Mouse (Mus musculus): ENCODE data around the gene Jmjd8.
A peak's percentile ranks its signal among the peaks of the same experiment; 100 is the strongest.
"Not testable (repeated sequence)": the region's sequence is repeated elsewhere in the genome, so short reads cannot be mapped to it uniquely, and the experiment has no call there.

Jmjd8 gene

DNA sequence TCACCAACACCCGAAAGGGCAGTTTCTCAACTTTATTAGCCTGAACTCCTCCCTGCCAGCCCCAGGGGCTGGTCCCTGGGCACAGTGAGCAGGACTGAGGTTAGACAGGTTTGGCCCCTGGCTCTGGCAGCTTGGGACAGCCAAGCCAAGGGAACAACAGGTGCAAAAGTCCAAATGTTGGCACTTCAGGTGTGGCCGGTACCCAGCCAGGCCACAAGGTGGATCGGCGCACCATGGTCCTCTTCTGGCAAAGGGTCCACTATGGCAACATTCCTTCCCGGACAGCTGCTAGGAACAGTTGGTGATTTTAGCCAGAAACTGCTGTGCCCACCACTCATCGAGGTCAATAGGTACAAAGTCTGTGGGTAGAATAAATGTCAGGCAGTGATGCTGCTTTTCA, 35.0 kb downstream of the Jmjd8 start:
- DNase-seq (ENCODE audit: low spot score): no peak

DNA sequence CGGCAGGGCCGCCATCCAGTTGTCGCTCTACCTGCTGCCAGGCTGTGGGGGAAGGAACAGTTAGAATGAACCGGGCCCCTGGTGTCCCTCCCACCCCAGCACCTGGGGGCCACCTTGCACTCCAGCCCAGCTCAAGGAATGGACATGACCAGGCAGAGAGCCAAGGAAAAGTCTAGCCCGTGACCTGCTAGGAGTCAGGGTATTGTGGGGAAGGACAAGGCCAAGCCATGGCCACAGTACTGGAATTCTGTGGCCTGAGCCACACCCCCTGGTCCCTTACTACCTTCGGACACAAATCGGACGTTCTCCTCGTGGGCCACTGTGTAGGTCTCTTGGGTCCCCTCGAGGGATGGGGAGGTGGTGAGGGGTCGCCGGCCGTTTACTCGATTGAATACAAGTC, 35.6 kb downstream of the Jmjd8 start:
- DNase-seq (ENCODE audit: low spot score): no peak

DNA sequence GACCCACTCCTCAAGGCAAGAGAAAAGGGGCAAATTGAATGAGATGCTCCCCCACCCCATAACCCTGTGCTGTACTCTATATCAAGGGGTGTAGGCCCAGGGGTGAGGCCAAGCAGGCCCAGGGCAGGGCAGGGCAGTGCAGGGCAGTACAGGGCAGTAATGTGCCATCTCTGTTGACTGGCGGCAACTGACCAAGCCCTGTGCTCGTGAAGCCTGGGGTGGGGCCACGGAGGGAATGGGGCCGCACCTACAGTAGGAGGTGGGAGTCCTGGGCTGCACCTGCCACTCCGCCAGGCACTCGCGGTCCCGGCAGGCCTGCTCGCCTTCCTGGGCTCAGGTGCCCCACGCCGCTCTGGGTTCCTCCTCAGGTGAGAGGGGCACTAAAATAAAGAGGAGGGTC, 36.6 kb downstream of the Jmjd8 start:
- DNase-seq (ENCODE audit: low spot score): no peak

DNA sequence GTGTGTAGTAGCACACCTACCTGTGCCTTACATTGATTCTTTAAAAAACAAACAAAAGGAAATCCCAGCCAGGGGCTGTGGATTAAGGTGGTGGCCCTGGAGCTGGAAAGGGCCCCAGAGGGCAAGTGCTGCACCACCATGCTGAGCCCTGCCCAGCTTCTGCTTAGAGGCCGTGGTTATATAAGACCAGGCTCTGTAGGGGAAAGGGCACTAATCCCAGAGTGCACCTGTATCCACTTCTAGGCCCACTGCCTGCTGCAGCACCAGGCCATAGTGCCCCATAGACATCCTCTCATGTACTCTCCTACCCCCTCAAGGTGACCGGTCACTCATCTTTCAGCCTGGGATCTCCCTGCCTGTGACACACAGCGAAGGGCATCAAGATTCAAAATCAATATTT, 37.5 kb downstream of the Jmjd8 start:
- no peak for DNase-seq (ENCODE audit: low spot score)

DNA sequence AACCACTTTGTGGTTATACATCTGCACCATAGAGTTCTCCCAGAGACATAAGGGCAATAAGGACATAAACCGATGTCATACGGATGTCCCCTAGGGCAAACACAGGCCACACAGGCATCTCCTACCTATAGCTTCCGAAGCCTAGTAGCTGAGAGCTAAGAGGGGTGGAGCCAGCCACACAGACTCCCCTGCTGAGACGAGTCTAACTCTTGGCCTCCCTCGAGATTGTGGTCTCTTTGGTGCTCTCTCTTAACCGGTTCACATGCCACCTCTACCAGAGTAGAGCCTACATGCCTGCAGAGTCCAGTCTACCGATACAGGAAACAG, 38.8 kb downstream of the Jmjd8 start:
- DNase-seq (ENCODE audit: low spot score): no peak

DNA sequence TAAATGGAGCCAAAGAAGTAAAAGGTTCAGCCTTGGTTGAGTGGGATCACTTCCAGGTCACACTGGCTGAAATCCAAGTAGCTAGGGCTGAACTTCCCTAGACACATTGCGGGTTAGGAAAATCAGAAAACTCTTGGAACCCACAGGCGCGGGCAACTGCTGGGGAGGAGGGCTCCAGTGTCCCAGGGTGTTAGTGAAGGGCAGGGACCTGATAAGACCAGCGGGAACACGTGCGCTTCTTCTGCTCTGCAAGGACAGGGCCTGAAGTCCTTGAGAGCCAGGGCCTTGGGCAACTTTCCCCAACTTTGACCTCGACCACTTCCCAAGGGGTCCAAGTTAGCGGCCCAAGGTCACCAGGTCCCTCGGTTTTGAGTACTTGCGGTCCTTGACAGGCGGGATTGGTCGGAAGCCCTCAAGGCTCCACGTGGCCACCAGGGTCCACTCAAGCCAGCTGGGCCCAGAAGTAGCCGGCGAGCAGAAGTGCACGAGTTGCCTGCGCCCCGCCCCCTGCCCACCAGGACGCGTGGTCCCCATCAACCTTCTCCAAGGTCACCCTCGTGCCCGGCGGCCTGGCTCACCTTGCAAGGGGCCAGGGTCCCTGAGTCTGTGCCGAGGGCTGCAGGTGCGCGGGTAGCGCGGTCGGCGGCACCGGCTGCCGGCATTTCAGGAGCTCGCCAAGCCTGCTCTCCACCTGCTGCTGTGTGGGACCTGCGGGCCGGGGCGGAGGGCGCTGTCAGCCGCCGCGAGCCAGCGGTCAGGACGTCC, 39.4 kb downstream of the Jmjd8 start:
- DNase-seq (ENCODE audit: low spot score): no peak

DNA sequence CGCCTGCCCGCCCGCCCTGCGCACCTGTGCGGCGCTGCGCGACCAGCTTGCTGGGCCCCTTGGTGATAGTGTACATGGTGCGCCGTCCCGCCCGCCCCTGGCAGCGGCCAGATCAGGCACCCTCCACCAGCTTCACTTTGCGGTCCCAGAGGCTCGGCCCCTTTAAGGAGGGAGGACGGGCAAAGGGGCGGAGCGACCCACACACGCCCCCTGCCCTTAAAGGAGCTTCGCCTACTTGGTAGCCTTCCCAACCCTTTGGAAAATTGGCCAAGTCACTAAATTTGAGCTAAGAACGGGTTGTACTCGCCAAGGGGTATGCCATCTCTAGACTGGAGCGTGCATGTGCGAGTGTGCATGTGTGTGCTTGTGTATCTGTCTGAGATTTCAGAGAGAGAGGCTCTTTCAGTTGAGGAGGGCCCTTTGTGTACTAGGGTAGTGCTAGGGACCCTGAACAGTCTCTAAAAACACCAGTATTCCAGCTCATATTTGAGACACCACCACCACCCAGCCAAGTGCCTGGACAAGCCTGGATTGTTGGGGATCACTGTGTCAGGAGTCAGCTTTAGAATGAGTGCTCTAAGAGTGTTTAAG, 40.0 kb downstream of the Jmjd8 start, which contains the start of gene Mcrip2:
TSS of gene Mcrip2 (minus strand) at position 164 of the 591 bp plus-strand sequence.
- no peak for DNase-seq (ENCODE audit: low spot score)

DNA sequence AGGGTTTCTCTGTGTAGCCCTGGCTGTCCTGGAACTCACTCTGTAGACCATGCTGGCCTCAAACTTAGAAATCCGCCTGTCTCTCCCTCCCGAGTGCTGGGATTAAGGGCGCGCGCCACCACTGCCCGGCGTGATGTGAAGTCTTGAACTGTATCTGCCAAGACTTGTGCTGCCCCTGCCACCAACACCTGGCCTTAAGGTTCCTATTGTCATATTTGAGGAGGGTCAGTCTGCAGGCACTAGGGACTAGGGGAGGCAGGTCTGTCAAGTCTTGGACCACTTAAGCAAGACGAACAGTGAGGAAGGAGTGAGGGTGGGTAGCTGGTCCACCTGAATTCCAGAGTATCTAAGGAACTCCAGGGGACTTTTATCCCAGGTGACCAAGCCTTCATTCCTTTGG, 40.8 kb downstream of the Jmjd8 start:
- no peak for DNase-seq (ENCODE audit: low spot score)

DNA sequence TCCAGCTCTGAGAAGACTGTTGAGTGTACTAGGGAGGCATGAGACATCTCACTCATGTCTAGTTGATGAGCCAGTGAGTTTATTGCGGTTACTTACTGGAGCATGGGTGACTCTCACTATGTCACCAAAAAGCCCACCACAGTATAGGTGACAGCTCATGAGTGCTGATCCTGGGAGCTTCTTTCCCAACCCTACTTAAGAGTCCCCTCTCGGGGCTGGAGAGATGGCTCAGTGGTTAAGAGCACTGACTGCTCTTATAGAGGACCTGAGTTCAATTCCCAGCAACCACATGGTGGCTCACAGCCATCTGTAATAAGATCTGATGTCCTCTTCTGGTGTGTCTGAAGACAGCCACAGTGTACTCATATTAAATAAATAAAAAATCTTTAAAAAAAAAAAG, 41.3 kb downstream of the Jmjd8 start:
- DNase-seq (ENCODE audit: low spot score): no peak

DNA sequence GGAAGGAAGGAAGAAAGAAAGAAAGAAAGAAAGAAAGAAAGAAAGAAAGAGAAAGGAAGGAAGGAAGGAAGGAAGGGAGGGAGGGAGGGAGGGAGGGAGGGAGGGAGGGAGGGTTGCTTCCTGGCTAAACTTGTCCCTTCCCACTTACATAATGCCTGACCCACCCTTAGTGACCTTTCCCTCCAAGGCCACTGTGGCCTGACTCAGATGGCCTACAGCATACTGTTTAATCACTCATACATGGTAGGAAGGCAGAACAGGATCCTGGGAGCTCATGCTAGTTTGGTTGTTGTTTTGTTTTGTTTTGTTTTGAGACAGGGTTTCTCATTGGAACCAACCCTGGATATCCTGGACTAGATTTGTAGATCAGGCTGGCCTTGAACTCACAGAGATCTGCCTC, 42.9 kb downstream of the Jmjd8 start:
- not testable (repeated sequence) for DNase-seq (ENCODE audit: low spot score)

DNA sequence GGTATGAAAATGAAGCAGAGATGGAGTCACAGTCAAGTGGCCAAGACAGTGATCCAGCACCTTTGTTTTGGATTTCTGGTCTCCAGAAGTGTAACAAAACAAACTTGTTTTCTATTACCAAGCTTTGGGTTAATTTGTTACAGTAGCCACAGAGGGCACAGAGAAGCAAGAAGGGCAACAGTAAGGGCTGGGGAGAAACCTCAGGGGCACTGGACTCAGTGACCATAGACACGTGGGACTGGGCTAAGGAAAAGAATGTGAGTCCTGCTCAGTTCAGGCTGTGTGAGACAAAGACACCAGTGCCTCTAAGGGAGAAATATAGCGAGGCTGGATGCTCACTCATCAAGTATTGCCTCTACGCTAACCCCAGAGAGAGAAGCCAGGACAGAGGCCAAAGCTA, 44.0 kb downstream of the Jmjd8 start:
- DNase-seq (ENCODE audit: low spot score): no peak

DNA sequence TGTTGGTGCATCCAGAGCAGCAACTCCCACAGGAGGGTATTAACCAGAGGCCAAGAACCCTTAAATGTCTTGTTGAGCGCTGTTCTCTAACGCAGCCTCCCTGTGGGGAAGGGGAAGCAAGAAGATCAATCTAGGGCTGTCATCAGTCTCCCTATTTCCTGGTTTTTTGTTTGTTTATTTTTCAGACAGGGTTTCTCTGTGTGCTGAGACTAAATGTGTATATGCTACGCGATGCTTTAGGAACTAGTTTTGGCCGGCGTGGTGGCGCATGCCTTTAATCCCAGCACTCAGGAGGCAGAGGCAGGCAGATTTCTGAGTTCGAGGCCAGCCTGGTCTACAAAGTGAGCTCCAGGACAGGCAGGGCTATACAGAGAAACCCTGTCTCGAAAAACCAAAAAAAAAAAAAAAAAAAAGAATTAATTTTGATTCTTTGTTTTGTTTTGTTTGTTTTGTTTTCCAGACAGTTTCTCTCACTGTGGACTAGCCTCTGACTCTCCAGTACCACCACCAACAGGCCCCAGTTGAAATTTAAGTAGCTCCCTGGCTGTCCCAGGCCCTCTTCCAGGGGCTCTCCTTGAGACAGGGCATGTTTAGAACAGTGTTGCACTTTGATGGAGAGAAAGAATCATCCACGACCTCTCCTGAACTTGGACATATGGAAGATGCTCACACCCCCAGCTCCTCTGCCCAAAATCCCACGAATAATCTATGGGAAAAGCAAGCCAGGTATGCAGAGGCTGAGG, 44.9 kb downstream of the Jmjd8 start:
- no peak for DNase-seq (ENCODE audit: low spot score)

DNA sequence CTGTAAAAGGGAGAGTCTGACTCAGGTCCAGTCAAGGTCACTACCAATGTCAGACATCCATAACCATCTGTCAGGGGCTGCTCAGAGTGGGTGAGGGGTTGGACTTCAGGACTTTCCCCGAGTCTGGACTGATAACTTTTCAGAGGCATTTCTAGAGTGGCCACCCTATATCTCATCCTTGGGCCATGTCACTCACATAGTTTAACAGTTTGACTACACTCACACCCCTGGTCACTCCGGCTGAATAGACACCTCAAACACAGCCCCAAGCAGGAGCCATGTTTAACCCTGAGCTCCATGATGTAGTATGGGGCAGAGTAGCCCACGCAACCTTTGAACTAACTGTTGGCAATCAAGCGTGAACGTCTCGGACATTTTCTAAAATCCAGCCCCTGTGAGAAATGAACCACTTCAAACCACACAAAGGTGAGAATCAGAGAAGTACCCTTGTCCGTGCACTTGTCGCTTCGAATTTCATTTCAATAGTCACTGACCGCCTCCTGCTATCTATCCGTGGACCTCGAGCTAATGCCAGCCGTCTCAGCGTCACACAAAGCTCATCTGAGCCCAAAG, 45.6 kb downstream of the Jmjd8 start:
- DNase-seq (ENCODE audit: low spot score): no peak

DNA sequence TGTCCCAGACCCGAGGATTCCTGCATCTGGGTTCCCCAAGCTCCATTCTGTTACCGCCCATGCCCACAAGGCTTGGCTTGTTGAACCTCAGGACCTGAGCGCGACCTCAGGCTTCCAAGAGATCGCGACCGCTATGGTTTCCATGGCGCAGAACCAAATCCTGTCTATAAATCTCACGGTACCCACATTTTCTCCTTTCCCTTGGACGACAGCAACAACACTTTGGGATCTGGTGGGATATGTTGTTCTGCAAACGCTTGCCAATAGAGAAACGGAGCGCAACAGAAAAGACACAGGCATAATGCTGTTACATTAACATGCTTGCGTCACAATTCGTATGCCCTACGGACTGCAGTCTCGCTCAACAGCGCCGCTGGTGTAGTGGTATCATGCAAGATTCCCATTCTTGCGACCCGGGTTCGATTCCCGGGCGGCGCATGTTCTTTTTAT, 46.1 kb downstream of the Jmjd8 start, which contains the start of gene Mettl26:
TSS of gene Mettl26 (plus strand) at position 354 of the 450 bp plus-strand sequence.
- DNase-seq (ENCODE audit: low spot score): peak; percentile 100

DNA sequence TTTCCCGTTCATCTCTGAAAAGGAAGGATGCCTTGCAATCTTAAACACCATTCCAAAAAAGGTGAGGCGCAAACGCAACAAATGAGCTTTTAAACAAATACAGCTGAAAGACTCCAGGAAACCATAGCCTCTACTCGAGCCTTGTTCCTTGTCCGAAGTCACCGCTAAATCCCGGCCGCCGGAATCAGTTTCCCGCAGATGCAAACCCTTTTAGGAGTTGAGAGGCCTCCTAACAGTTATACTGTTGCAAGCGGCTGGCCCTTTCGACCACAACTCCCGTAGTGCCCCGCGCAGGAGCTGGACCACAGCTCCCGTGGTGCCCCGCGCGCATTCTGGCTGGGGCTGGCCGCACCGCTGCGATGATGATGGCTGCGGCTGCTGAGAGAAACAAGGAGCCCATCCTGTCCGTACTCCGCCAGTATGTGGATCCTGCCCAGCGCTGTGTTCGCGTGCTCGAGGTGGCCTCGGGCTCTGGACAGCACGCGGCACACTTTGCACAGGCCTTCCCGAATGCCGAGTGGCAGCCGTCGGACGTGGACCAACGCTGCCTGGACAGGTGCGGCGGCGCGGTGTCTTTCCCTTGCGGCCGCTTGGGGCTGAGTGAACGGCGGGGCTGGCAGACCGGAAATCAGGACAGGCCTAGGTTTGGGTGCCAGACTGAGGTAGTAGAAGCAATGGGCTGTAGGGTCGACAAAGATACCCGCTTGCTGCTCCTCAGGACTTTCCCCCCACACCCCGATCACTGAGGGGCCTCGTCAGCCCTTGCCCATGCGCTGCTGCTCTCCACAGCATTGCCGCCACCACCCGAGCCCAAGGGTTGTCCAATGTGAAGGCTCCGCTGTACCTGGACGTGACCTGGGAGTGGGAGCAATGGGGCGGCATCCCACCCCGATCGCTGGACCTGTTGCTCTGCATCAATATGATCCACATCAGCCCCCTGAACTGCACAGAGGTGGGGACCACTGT, 46.8 kb downstream of the Jmjd8 start:
- peak; percentile 86 for DNase-seq (ENCODE audit: low spot score)

DNA sequence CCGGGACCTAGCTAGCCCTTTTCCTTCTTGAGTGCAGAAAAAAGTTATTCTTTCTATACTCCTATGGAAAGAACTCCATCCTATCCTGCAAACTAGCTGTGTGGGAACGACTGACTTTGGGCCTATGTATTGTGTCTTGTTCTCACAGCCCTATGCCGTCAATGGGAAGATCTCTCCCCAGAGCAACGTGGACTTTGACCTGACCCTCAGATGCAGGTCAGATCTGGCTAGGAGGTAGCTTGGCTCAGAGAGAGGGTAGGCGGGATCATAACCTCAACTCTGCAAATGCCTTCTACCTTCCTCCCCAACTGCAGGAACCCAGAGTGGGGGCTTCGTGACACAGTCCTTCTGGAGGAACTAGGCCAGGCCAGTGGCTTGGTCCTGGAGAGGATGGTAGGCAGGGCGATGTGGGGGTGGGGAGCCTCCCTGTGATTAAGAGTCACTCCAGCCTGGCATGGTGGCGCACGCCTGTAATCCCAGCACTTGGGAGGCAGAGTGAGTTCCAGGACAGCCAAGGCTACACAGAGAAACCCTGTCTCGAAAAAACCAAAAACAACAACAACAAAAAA, 47.8 kb downstream of the Jmjd8 start:
- DNase-seq (ENCODE audit: low spot score): no peak

DNA sequence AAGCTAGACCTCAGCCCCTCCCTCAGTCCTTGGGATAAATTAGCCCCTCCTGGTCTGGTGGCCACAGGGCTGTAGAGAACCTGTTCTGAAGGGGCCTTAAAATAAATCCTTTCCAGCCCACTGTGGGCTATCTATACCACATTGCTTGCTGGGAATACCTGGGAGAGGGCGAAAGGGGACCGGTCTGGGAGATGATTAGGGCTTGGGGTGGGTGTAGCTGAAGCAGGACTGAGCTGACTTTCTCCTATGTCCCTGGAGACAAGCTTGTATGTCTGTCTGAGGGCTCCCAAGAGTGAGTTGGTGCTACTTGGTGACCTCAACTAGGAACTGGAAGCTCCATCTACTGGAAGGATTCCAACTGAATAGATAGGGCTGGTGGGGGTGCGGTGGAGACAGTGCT, 48.4 kb downstream of the Jmjd8 start:
- DNase-seq (ENCODE audit: low spot score): no peak

DNA sequence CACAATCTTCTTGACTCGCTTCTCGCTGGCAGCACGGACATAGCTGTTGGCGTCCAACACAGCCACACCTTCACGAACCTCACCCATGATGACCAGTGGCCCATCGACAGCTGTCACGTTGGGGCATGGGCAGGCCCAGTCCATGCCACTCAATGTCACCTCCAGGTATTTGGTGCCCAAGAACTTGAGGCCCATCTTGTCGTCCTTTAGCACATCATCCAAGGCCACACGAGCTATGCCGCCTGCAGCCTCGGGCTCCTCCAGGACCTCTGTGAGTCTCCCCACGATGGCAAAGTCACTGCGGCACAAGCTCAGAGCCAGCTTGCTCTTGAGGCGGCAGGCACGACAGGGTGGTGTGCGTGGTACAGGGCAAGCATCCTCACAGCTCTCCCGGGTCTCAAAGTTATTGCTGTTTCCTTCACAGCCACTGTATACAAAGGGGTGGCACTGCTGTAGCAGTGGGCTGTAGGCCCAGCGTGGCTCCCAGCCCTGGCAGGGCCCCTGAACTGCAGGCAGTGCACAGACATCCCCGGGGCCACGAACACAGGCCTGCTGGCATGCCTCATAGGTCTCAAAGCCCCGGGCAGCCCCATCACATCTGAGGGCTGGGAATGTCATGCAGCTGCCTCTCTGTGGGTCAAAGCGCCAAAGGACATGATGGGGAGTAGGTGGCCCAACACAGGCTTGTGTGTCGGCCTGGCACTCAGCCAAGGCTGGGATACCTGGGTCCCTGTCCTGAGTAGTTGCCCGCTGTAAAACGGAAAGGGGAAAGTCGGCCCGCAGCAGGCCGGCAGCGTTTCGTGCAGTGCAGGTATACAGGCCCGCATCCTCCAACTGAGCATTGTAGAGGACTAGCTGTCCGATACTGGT, 49.3 kb downstream of the Jmjd8 start:
- no peak for DNase-seq (ENCODE audit: low spot score)

DNA sequence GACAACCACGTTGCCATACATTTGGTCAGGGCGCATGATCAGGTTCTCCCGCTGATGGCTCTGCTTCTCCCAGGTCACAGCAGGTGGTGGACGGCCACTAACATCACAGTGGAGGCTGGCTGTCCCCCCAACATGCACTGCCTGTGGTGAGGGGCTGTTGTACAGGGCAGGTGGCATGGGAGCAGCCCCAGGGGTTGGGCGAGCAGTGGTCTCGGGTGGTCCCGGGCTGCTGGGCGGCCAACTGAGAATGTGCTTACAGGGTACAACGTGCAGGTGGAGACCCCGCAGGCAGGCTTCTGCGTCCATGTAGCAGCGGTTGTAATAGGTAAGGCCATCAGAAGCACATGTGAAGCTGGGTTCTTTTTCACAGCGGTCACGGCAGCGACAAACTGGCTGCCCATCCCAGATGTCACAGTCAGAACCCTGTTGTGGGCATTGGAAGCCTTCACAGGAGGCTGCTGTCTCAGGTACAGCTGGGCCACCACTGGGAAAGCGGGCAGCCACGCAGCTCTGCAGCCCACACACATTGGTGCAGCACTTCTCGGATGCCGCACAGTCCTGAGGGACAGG, 50.0 kb downstream of the Jmjd8 start:
- no peak for DNase-seq (ENCODE audit: low spot score)

DNA sequence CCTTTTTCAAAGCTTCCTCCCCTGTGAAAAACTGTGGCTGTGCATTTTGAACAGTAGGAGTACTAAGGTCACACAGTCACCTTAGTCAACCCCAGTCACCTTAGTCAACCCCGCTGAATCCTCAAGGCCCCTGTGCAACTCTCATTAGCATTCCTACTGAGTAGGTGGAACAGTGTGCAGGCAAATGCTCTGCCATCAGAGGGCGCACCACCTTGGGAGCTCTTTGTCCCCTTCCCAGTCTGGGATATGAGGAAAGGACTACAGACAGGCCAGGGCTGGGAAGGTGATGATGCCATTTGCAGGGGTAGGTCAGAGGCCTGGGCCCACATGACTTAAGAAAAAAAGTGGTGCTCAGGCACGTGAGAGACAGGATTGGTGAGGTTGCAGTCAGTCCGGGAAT, 50.6 kb downstream of the Jmjd8 start:
- DNase-seq (ENCODE audit: low spot score): no peak

All from layer of hippocampus, adult 9-10 months (tissue).